ENCODE assay signal across 20 mouse cellular contexts in the genomic region with DNA sequence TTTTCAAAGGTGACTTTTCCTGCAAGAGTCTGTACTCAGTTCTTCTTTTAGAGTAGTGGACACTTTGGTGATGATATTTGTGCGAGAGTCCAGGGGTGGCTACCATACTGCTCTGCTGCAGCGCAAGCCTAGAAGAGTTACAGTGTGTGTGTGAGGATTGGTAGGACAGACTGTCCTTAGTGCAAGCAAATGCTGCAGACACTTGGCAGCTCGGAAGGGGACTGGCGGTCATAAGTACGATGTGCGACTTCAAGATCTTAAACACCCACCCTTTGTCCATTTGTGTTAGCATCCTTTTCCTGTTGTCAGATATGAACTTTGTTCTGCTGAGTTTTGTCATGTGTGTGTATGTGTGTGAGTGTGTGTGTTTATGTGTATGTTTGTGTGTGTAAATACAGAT.
DNase-seq lines count a peak whose midpoint lies in the region; ATAC-seq and TF ChIP-seq lines count a peak whose summit lies in the region.
"Had no signal": no experiment of that assay in that cellular context is flagged by ENCODE, and none has a peak within 500 bp of the region (broad histone marks: within the 10 kb centered on the region; RNA-seq: fewer than 3 reads in every experiment).

No protein-coding gene starts in this region.

- H3K4me3 ChIP-seq in neural tube, embryonic 11.5 days (ENCODE audit: low read depth, low read length), result no peak overlapping the region
- no peak overlapping the region for H3K4me3 ChIP-seq in neural tube, embryonic 15.5 days (replicated peaks)
- H3K4me3 ChIP-seq in forebrain, postnatal 0 days (ENCODE audit: low read depth, low read length), result no peak overlapping the region
- H3K4me3 ChIP-seq in hindbrain, postnatal 0 days (ENCODE audit: low read length), result no peak overlapping the region
- H3K4me3 ChIP-seq in neural tube, embryonic 14.5 days (ENCODE audit: low read depth, low read length), result no peak overlapping the region
- H3K4me3 ChIP-seq: embryonic facial prominence, embryonic 15.5 days; heart, embryonic 10.5 days had no signal

- no peak overlapping the region; the same call in 1 of the 2 replicates for H3K9ac ChIP-seq in neural tube, embryonic 11.5 days (ENCODE audit: low read length)
- H3K9ac ChIP-seq in neural tube, embryonic 15.5 days (replicated peaks), result no peak overlapping the region
- H3K9ac ChIP-seq in forebrain, postnatal 0 days, result no peak overlapping the region
- no peak overlapping the region for H3K9ac ChIP-seq in hindbrain, postnatal 0 days (replicated peaks; ENCODE audit: low read length)
- no peak overlapping the region for H3K9ac ChIP-seq in neural tube, embryonic 14.5 days (replicated peaks; ENCODE audit: low read depth, low read length)
- H3K9ac ChIP-seq: embryonic facial prominence, embryonic 15.5 days had no signal

- peak overlapping the region; percentile 13; the same call in 1 of the 2 replicates for H3K4me2 ChIP-seq in neural tube, embryonic 11.5 days (ENCODE audit: low read depth)
- no peak overlapping the region for H3K4me2 ChIP-seq in neural tube, embryonic 15.5 days
- 0 out of 2 replicates have a peak overlapping the region, but pooled peaks have one; percentile 8 for H3K4me2 ChIP-seq in forebrain, postnatal 0 days (ENCODE audit: low read depth)
- peak overlapping the region; percentile 14 for H3K4me2 ChIP-seq in hindbrain, postnatal 0 days (ENCODE audit: low read depth, low read length)
- H3K4me2 ChIP-seq in neural tube, embryonic 14.5 days (ENCODE audit: low read depth, low read length), result peak overlapping the region; percentile 7; the same call in 1 of the 2 replicates
- H3K4me2 ChIP-seq: embryonic facial prominence, embryonic 15.5 days had no signal

- 91% methylated on average over 6 of the region's 6 CpGs for WGBS in neural tube, embryonic 11.5 days
- WGBS in neural tube, embryonic 15.5 days, result 75% methylated on average over 6 of the region's 6 CpGs
- WGBS in forebrain, postnatal 0 days, result 53% methylated on average over 6 of the region's 6 CpGs
- 55% methylated on average over 6 of the region's 6 CpGs for WGBS in hindbrain, postnatal 0 days
- 79% methylated on average over 6 of the region's 6 CpGs for WGBS in neural tube, embryonic 14.5 days

- ATAC-seq in neural tube, embryonic 11.5 days (ENCODE audit: insufficient read depth, low FRiP score, low TSS enrichment), result no peak
- no peak for ATAC-seq in neural tube, embryonic 15.5 days (ENCODE audit: low FRiP score)
- no peak for ATAC-seq in forebrain, postnatal 0 days
- ATAC-seq in hindbrain, postnatal 0 days, result no peak
- no peak for ATAC-seq in neural tube, embryonic 14.5 days (ENCODE audit: low read depth)
- ATAC-seq: Patski had no signal

- no peaks in the 10 kb centered on the region for H3K9me3 ChIP-seq in neural tube, embryonic 11.5 days (ENCODE audit: control insufficient read depth, low read length)
- no peaks in the 10 kb centered on the region for H3K9me3 ChIP-seq in neural tube, embryonic 15.5 days (replicated peaks)
- no peaks in the 10 kb centered on the region for H3K9me3 ChIP-seq in forebrain, postnatal 0 days (ENCODE audit: low read length)
- no peaks in the 10 kb centered on the region for H3K9me3 ChIP-seq in hindbrain, postnatal 0 days (ENCODE audit: low read length)
- no peaks in the 10 kb centered on the region for H3K9me3 ChIP-seq in neural tube, embryonic 14.5 days (ENCODE audit: control insufficient read depth, low read length)
- H3K9me3 ChIP-seq: embryonic facial prominence, embryonic 15.5 days; heart, embryonic 10.5 days had no signal

- H3K27me3 ChIP-seq in neural tube, embryonic 11.5 days (ENCODE audit: control insufficient read depth, insufficient read depth, low read length), result no peaks in the 10 kb centered on the region
- H3K27me3 ChIP-seq in neural tube, embryonic 15.5 days (replicated peaks), result no peaks in the 10 kb centered on the region
- no peaks in the 10 kb centered on the region for H3K27me3 ChIP-seq in forebrain, postnatal 0 days (ENCODE audit: insufficient read depth, low read length)
- no peaks in the 10 kb centered on the region for H3K27me3 ChIP-seq in hindbrain, postnatal 0 days (ENCODE audit: insufficient read depth, low read length)
- H3K27me3 ChIP-seq in neural tube, embryonic 14.5 days (ENCODE audit: control insufficient read depth, insufficient read depth, low read length), result no peaks in the 10 kb centered on the region
- H3K27me3 ChIP-seq: embryonic facial prominence, embryonic 15.5 days; Patski had no signal

- peaks cover 7% of the 10 kb centered on the region for H3K4me1 ChIP-seq in neural tube, embryonic 11.5 days (ENCODE audit: control insufficient read depth, insufficient read depth, low read length)
- H3K4me1 ChIP-seq in neural tube, embryonic 15.5 days, result peaks cover 34% of the 10 kb centered on the region
- no peaks in the 10 kb centered on the region for H3K4me1 ChIP-seq in forebrain, postnatal 0 days (ENCODE audit: insufficient read depth)
- peaks cover 4% of the 10 kb centered on the region; the same call in 1 of the 2 replicates for H3K4me1 ChIP-seq in hindbrain, postnatal 0 days (ENCODE audit: insufficient read depth, low read length)
- no peaks in the 10 kb centered on the region; the same call in 1 of the 2 replicates for H3K4me1 ChIP-seq in neural tube, embryonic 14.5 days (ENCODE audit: control insufficient read depth, insufficient read depth, low read length)
- H3K4me1 ChIP-seq: embryonic facial prominence, embryonic 15.5 days; heart, embryonic 10.5 days had no signal

- DNase-seq in neural tube, embryonic 11.5 days (ENCODE audit: low spot score), result no peak
- DNase-seq in forebrain, postnatal 0 days, result no peak
- peak; percentile 17 for DNase-seq in hindbrain, postnatal 0 days (ENCODE audit: low spot score)
- DNase-seq in left cerebral cortex, postnatal 10 days (ENCODE audit: extremely low spot score in 1 of 2, low spot score in 2 of 2), result no peak
- no peak for DNase-seq in ovary, postnatal 10 days (ENCODE audit: low spot score)
- no peak for DNase-seq in spleen, adult 12 weeks (ENCODE audit: low spot score)
- DNase-seq: adrenal gland, postnatal 25 days; cerebellum, adult 9-11 months; embryo, embryonic 11 days; gastrocnemius, postnatal 14 days; heart, postnatal 10 days; layer of hippocampus, postnatal 36 days; left cerebral cortex, postnatal 4 days; lung, adult 2 months; lung, postnatal 36 days had no signal

- no peaks in the 10 kb centered on the region for H3K36me3 ChIP-seq in neural tube, embryonic 11.5 days (ENCODE audit: control insufficient read depth, insufficient read depth, low read length)
- H3K36me3 ChIP-seq in neural tube, embryonic 15.5 days, result no peaks in the 10 kb centered on the region
- H3K36me3 ChIP-seq in forebrain, postnatal 0 days (ENCODE audit: insufficient read depth), result no peaks in the 10 kb centered on the region
- H3K36me3 ChIP-seq in hindbrain, postnatal 0 days (ENCODE audit: insufficient read depth, low read length), result no peaks in the 10 kb centered on the region
- H3K36me3 ChIP-seq in neural tube, embryonic 14.5 days (ENCODE audit: control insufficient read depth, insufficient read depth, low read length), result no peaks in the 10 kb centered on the region
- H3K36me3 ChIP-seq: embryonic facial prominence, embryonic 15.5 days; heart, embryonic 10.5 days had no signal

- intact Hi-C loops in left cerebral cortex, postnatal 10 days (cut with DNase I), result no loop called here

- TF ChIP-seq CTCF in forebrain, postnatal 0 days (IDR thresholded peaks at IDR 0.05; ENCODE audit: low read depth), result no peak
- TF ChIP-seq CTCF in hindbrain, postnatal 0 days (IDR thresholded peaks at IDR 0.05; ENCODE audit: low read depth), result no peak

- H3K27ac ChIP-seq in neural tube, embryonic 11.5 days (ENCODE audit: low read depth, low read length), result no peak overlapping the region
- no peak overlapping the region for H3K27ac ChIP-seq in neural tube, embryonic 15.5 days (replicated peaks)
- H3K27ac ChIP-seq in forebrain, postnatal 0 days (ENCODE audit: low read depth, low read length), result no peak overlapping the region
- H3K27ac ChIP-seq in hindbrain, postnatal 0 days, result no peak overlapping the region
- H3K27ac ChIP-seq in neural tube, embryonic 14.5 days (ENCODE audit: low read depth, low read length), result no peak overlapping the region
- H3K27ac ChIP-seq: embryonic facial prominence, embryonic 15.5 days; heart, embryonic 10.5 days had no signal
